Mouse (Mus musculus) megakaryocyte-erythroid progenitor cell, adult 5 weeks (primary cell): ENCODE measurements around the gene 2210407C18Rik. TPM values are rescaled to one million over a fixed set of nuclear protein-coding genes. Genes with fewer than 3 reads are reported as not detected.

Experiments used
- polyA plus RNA-seq: library from polyadenylated mRNA; stranded (reverse); fragments of >175 nt; gene quantifications from 2 replicates; pipeline ENCODE4 v1.2.3, GENCODE M21; 2012

Gene 2210407C18Rik
- polyA plus RNA-seq = not detected in 2 replicates

GRCm38 (mm10) chr11:58615975-58616374 lies at the start of gene 2210407C18Rik:
TSS of gene 2210407C18Rik (minus strand) at chr11:58616075.

GRCm38 (mm10) chr11:58658596-58658995 lies 42.7 kb upstream of the 2210407C18Rik start, which contains the start of gene Olfr322:
TSS of gene Olfr322 (plus strand) at chr11:58658782.

GRCm38 (mm10) chr11:58640272-58640867 lies 24.5 kb upstream of the 2210407C18Rik start, which contains the start of gene Trim58:
TSS of gene Trim58 (plus strand) at chr11:58640465.

GRCm38 (mm10) chr11:58630401-58630800 lies 14.5 kb upstream of the 2210407C18Rik start, which contains the start of gene Olfr323:
TSS of gene Olfr323 (minus strand) at chr11:58630501.

GRCm38 (mm10) chr11:58594814-58595213 lies 21.1 kb downstream of the 2210407C18Rik start, which contains the start of gene Olfr324:
TSS of gene Olfr324 (plus strand) at chr11:58595114.

GRCm38 (mm10) chr11:58577430-58577829 lies 38.4 kb downstream of the 2210407C18Rik start, which contains the start of gene Olfr325:
TSS of gene Olfr325 (plus strand) at chr11:58577730.

GRCm38 (mm10) chr11:58570405-58570804 lies 45.5 kb downstream of the 2210407C18Rik start, which contains the start of gene Olfr224:
TSS of gene Olfr224 (minus strand) at chr11:58570553.

Other genes with a start within 250 kb of the 2210407C18Rik start
- not detected in 2 replicates for gene Lypd8, start 237.0 kb downstream of the 2210407C18Rik start, polyA plus RNA-seq
- gene 1810065E05Rik, start 195.0 kb downstream of the 2210407C18Rik start, polyA plus RNA-seq = not detected in 2 replicates
- gene Gm12253, start 183.5 kb downstream of the 2210407C18Rik start, polyA plus RNA-seq = not detected in 2 replicates
- not detected in 2 replicates for gene Lypd9, start 163.2 kb downstream of the 2210407C18Rik start, polyA plus RNA-seq
- gene Olfr30, start 153.8 kb downstream of the 2210407C18Rik start, polyA plus RNA-seq = not detected in 2 replicates
- gene Olfr332, start 123.5 kb downstream of the 2210407C18Rik start, polyA plus RNA-seq = not detected in 2 replicates
- not detected in 2 replicates for gene Olfr331, start 113.5 kb downstream of the 2210407C18Rik start, polyA plus RNA-seq
- gene Olfr330, start 81.2 kb downstream of the 2210407C18Rik start, polyA plus RNA-seq = not detected in 2 replicates
- gene Olfr329-ps, start 69.7 kb downstream of the 2210407C18Rik start, polyA plus RNA-seq = not detected in 2 replicates
- not detected in 2 replicates for gene Olfr328, start 60.4 kb downstream of the 2210407C18Rik start, polyA plus RNA-seq
- not detected in 2 replicates for gene Olfr224, start 45.5 kb downstream of the 2210407C18Rik start, polyA plus RNA-seq
- not detected in 2 replicates for gene Olfr325, start 38.3 kb downstream of the 2210407C18Rik start, polyA plus RNA-seq
- gene Olfr324, start 21.0 kb downstream of the 2210407C18Rik start, polyA plus RNA-seq = not detected in 2 replicates
- gene Olfr323, start 14.4 kb upstream of the 2210407C18Rik start, polyA plus RNA-seq = not detected in 2 replicates
- 5.2 and 7.9 TPM in 2 replicates for gene Trim58, start 24.4 kb upstream of the 2210407C18Rik start, polyA plus RNA-seq
- gene Olfr322, start 42.7 kb upstream of the 2210407C18Rik start, polyA plus RNA-seq = 0.14 TPM in 1 of 2 replicates, not detected in the other
- not detected in 2 replicates for gene Olfr320, start 65.0 kb upstream of the 2210407C18Rik start, polyA plus RNA-seq
- gene Olfr319, start 83.1 kb upstream of the 2210407C18Rik start, polyA plus RNA-seq = not detected in 2 replicates
- 0.05 and 0.06 TPM in 2 replicates for gene Olfr318, start 107.9 kb upstream of the 2210407C18Rik start, polyA plus RNA-seq
- not detected in 2 replicates for gene Olfr317, start 123.1 kb upstream of the 2210407C18Rik start, polyA plus RNA-seq
- gene Olfr316, start 136.7 kb upstream of the 2210407C18Rik start, polyA plus RNA-seq = not detected in 2 replicates
- not detected in 2 replicates for gene Olfr315, start 157.1 kb upstream of the 2210407C18Rik start, polyA plus RNA-seq
- gene Olfr314, start 166.9 kb upstream of the 2210407C18Rik start, polyA plus RNA-seq = not detected in 2 replicates
- gene Fam183b, start 185.9 kb upstream of the 2210407C18Rik start, polyA plus RNA-seq = not detected in 2 replicates
- not detected in 2 replicates for gene Olfr313, start 198.9 kb upstream of the 2210407C18Rik start, polyA plus RNA-seq
- gene Olfr312, start 213.2 kb upstream of the 2210407C18Rik start, polyA plus RNA-seq = 0.12 TPM in 1 of 2 replicates, not detected in the other
- gene Olfr311, start 223.2 kb upstream of the 2210407C18Rik start, polyA plus RNA-seq = not detected in 2 replicates
- 0.03 TPM in 1 of 2 replicates, not detected in the other for gene Gm12258, start 231.1 kb upstream of the 2210407C18Rik start, polyA plus RNA-seq